Mouse (Mus musculus) left cerebral cortex, postnatal 10 days (tissue): ENCODE measurements around the gene Katnbl1. TPM values are rescaled to one million over a fixed set of nuclear protein-coding genes. Genes with fewer than 3 reads are reported as not detected.
"Not testable (repeated sequence)": the region's sequence is repeated elsewhere in the genome, so short reads cannot be mapped to it uniquely, and the experiment has no call there.

ENCODE experiments used
- DNase-seq, 2 experiments: peaks; one replicate each; pipeline ENCODE4 v3.0.0; 2021 to 2022; ENCODE audit warnings: low spot score in 2 of 2, mixed read lengths in 1 of 2; ENCODE audit errors: extremely low spot score in 1 of 2
- intact Hi-C: fragments of 180-260 bp; cut with DNase I; formaldehyde crosslinking; loops from one replicate; pipeline ENCODE4 v1.15.1; 2025
- total RNA-seq, 2 experiments: library from RNA; stranded (reverse); gene quantifications; 2 replicates each; pipeline ENCODE4 v1.2.3; 2021

Gene Katnbl1
- total RNA-seq, 2 experiments from 2014 or later, result 15.4 to 17.3 TPM

- DNase-seq, result not testable (repeated sequence)
- intact Hi-C loops, result loop anchor here (5.0 kb wide), 1 partner anchor 75 kb away; the partner anchor contains the start of gene Katnbl1
Measured at GRCm38 (mm10) chr2:112452513-112452912, 73.5 kb downstream of the Katnbl1 start.

- no peak for DNase-seq
- intact Hi-C loops, result loop anchor here (5.0 kb wide), 1 partner anchor 77 kb away; the partner anchor contains the start of gene Katnbl1
Measured at GRCm38 (mm10) chr2:112454125-112454861, 75.3 kb downstream of the Katnbl1 start.

GRCm38 (mm10) chr2:112454862-112455564 is 76.0 kb downstream of the Katnbl1 start, which contains the start of gene Emc7:
Emc7 (plus strand) TSS chr2:112454997.
- intact Hi-C loops, result loop anchor here (5.0 kb wide), 1 partner anchor 78 kb away; the partner anchor contains the start of gene Katnbl1
- peak; percentile 93 to 99 for DNase-seq

DNA sequence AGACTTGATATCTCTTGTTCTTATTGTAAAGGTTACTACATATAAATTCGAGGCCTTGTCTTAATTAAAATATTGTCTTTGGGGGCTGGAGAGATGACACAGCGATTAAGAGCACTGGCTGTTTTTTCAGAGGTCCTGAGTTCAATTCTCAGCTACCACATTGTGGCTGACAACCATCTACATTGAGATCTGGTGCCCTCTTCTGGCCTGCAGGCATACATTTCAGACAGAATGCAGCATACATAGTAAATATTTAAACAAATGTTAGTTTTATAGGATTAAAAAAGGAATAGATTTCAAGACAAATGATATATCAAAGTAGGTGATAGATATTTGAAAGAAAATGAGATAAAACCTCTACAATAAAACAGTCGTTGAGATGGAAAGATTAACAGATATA is 81.5 kb downstream of the Katnbl1 start:
- intact Hi-C loops, result no loop called here

More for the DNA sequence above, 81.5 kb downstream of the Katnbl1 start:
- no peak for DNase-seq

Other genes starting within 250 kb of the Katnbl1 start
- gene Olfr1316, start 244.2 kb upstream of the Katnbl1 start, total RNA-seq, result not detected
- not detected for gene Olfr1317, start 238.9 kb upstream of the Katnbl1 start, total RNA-seq
- gene Olfr1318, start 225.0 kb upstream of the Katnbl1 start, total RNA-seq, result not detected
- gene Lpcat4, start 139.7 kb upstream of the Katnbl1 start, total RNA-seq, result 10 to 100 TPM; 77.4 to 82.7 TPM
- not detected for gene Nutm1, start 119.9 kb upstream of the Katnbl1 start, total RNA-seq
- 10 to 100 TPM; 72.0 to 74.7 TPM for gene Nop10, start 117.3 kb upstream of the Katnbl1 start, total RNA-seq
- gene Slc12a6, start 113.4 kb upstream of the Katnbl1 start, total RNA-seq, result 10 to 100 TPM; 92.8 to 96.6 TPM
- gene Gm21985, start 112.9 kb upstream of the Katnbl1 start, total RNA-seq, result 1 to 10 TPM; 1.2 to 3.6 TPM
- 100 to 1,000 TPM; 165 to 172 TPM for gene Emc4, start 11.2 kb upstream of the Katnbl1 start, total RNA-seq
- gene Emc7, start 75.8 kb downstream of the Katnbl1 start, total RNA-seq, result 10 to 100 TPM; 37.5 to 38.2 TPM
- 1 to 10 TPM; 1.8 to 3.1 TPM for gene Chrm5, start 101.6 kb downstream of the Katnbl1 start, total RNA-seq
- gene Aven, start 113.8 kb downstream of the Katnbl1 start, total RNA-seq, result 10 to 100 TPM in 1 of 2 experiments, 1 to 10 TPM in 1; 9.6 to 11.4 TPM